14 mouse cellular contexts compared by ENCODE assay signal in the genomic region with DNA sequence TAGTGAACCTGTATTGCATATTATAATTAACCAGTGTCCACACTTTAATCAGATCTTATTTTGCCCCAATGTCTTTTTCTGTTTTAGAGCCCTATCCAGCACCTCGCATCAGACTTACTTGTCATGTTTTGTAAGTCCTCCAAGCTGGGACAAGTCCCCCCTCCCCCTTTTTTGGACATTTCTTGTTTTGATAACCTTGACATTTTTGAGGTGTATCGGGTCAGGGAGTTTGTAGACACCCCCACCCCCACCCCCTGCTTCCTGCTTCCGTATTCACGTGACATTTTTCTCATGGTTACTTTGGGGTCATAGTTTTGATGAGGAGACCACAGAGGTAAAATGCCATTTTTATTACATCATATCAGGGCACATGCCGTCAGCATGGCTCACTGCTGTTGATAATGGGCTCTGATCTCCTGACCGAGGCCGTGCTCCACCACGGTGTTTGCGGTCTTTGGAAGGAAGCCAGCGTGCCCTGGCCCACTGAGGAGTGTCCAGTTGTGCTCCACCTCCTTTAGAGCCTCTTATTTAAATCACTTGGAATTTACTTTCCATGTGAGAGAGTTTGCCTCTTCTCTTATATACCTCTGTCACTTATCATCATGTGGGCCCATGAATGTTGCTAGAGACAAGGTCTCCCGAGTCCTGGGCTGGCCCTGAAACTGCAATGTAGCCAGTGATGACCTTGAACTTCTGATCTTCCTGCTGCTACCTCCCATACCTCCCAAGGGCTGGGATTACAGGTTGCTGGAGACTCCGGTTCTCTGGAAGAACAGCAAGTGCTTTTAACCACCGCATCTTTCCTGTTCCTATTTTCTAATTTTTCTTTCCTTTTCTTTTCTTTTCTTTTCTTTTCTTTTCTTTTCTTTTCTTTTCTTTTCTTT. TPM values are rescaled to one million over a fixed set of nuclear protein-coding genes. Genes with fewer than 3 reads are reported as not detected.
A peak's percentile ranks its signal among the peaks of the same experiment; 100 is the strongest.
DNase-seq lines count a peak whose midpoint lies in the region; ATAC-seq and TF ChIP-seq lines count a peak whose summit lies in the region.
"Had no signal": no experiment of that assay in that cellular context is flagged by ENCODE, and none has a peak within 500 bp of the region (broad histone marks: within the 10 kb centered on the region; RNA-seq: fewer than 3 reads in every experiment).

No protein-coding gene starts in this region.

- peak overlapping the region; percentile 98 for H3K27ac ChIP-seq in heart, embryonic 10.5 days
- peak overlapping the region; percentile 69; the same call in 1 of the 2 replicates for H3K27ac ChIP-seq in midbrain, embryonic 10.5 days (replicated peaks)
- H3K27ac ChIP-seq in midbrain, postnatal 0 days (ENCODE audit: low read depth, low read length) = no peak overlapping the region
- peak overlapping the region; percentile 75 for H3K27ac ChIP-seq in heart, postnatal 0 days (ENCODE audit: low read depth)
- H3K27ac ChIP-seq: limb, embryonic 13.5 days had no signal

- WGBS in heart, embryonic 10.5 days = 57% methylated on average over 13 of the region's 13 CpGs
- 87% methylated on average over 13 of the region's 13 CpGs for WGBS in midbrain, embryonic 10.5 days
- 80% methylated on average over 13 of the region's 13 CpGs for WGBS in midbrain, postnatal 0 days
- 26% methylated on average over 13 of the region's 13 CpGs for WGBS in heart, postnatal 0 days

- no peak for TF ChIP-seq CTCF in midbrain, postnatal 0 days (IDR thresholded peaks at IDR 0.05)
- TF ChIP-seq CTCF in heart, postnatal 0 days (IDR thresholded peaks at IDR 0.05; ENCODE audit: low read depth) = no peak

- no peak for DNase-seq in heart, embryonic 10.5 days (ENCODE audit: low spot score)
- DNase-seq in heart, adult 18-20 months = no peak
- DNase-seq in midbrain, embryonic 10.5 days (ENCODE audit: low spot score) = no peak
- DNase-seq in midbrain, postnatal 0 days (ENCODE audit: low spot score) = no peak
- DNase-seq in heart, postnatal 0 days (ENCODE audit: low spot score) = no peak
- DNase-seq in testis, postnatal 14 days (ENCODE audit: low spot score) = peak; percentile 67
- no peak for DNase-seq in retina, embryonic 14.5 days (ENCODE audit: low spot score)
- DNase-seq in left cerebral cortex, adult 11 months (ENCODE audit: low spot score) = no peak
- DNase-seq: right cerebral cortex, adult 18-20 months; thymus, adult 18-20 months had no signal

- no peaks in the 10 kb centered on the region for H3K27me3 ChIP-seq in heart, embryonic 10.5 days (ENCODE audit: insufficient read depth, poor library complexity, severe bottlenecking)
- peaks cover 8% of the 10 kb centered on the region for H3K27me3 ChIP-seq in midbrain, embryonic 10.5 days (ENCODE audit: low read depth, poor library complexity, severe bottlenecking)
- H3K27me3 ChIP-seq in midbrain, postnatal 0 days (ENCODE audit: insufficient read depth, low read length) = no peaks in the 10 kb centered on the region
- H3K27me3 ChIP-seq in heart, postnatal 0 days (ENCODE audit: control insufficient read depth, insufficient read depth, low read length) = no peaks in the 10 kb centered on the region
- H3K27me3 ChIP-seq: limb, embryonic 13.5 days had no signal

- no peak overlapping the region for H3K4me2 ChIP-seq in midbrain, postnatal 0 days (ENCODE audit: low read depth, low read length, poor library complexity, severe bottlenecking)
- no peak overlapping the region for H3K4me2 ChIP-seq in heart, postnatal 0 days (ENCODE audit: low read depth, low read length)

- ATAC-seq in midbrain, postnatal 0 days (ENCODE audit: low FRiP score) = no peak
- no peak for ATAC-seq in heart, postnatal 0 days (ENCODE audit: insufficient read depth, low read depth)
- ATAC-seq: inflammation-experienced regulatory T-cells, adult 6 months had no signal

- peaks cover 56% of the 10 kb centered on the region for H3K4me1 ChIP-seq in heart, embryonic 10.5 days
- H3K4me1 ChIP-seq in midbrain, embryonic 10.5 days = peaks cover 46% of the 10 kb centered on the region
- H3K4me1 ChIP-seq in midbrain, postnatal 0 days (ENCODE audit: insufficient read depth, low read length) = peaks cover 22% of the 10 kb centered on the region
- peaks cover 23% of the 10 kb centered on the region for H3K4me1 ChIP-seq in heart, postnatal 0 days (ENCODE audit: control insufficient read depth, insufficient read depth)

- H3K9me3 ChIP-seq in heart, embryonic 10.5 days = no peaks in the 10 kb centered on the region
- H3K9me3 ChIP-seq in midbrain, embryonic 10.5 days (replicated peaks) = no peaks in the 10 kb centered on the region
- H3K9me3 ChIP-seq in midbrain, postnatal 0 days (ENCODE audit: low read length) = no peaks in the 10 kb centered on the region
- H3K9me3 ChIP-seq in heart, postnatal 0 days (replicated peaks; ENCODE audit: control insufficient read depth, low read length) = no peaks in the 10 kb centered on the region
- H3K9me3 ChIP-seq: G1E; limb, embryonic 13.5 days had no signal

- no peak overlapping the region for H3K4me3 ChIP-seq in heart, embryonic 10.5 days
- H3K4me3 ChIP-seq in midbrain, embryonic 10.5 days = no peak overlapping the region
- H3K4me3 ChIP-seq in midbrain, postnatal 0 days (ENCODE audit: low read depth, low read length) = no peak overlapping the region
- no peak overlapping the region for H3K4me3 ChIP-seq in heart, postnatal 0 days (ENCODE audit: low read depth, low read length)

- H3K36me3 ChIP-seq in heart, embryonic 10.5 days = no peaks in the 10 kb centered on the region
- no peaks in the 10 kb centered on the region for H3K36me3 ChIP-seq in midbrain, embryonic 10.5 days
- no peaks in the 10 kb centered on the region for H3K36me3 ChIP-seq in midbrain, postnatal 0 days (ENCODE audit: insufficient read depth, low read length)
- no peaks in the 10 kb centered on the region for H3K36me3 ChIP-seq in heart, postnatal 0 days (replicated peaks; ENCODE audit: control insufficient read depth, insufficient read depth, low read length)
- H3K36me3 ChIP-seq: G1E; limb, embryonic 13.5 days had no signal

- no peak for TF ChIP-seq EP300 in heart, postnatal 0 days (IDR thresholded peaks at IDR 0.05; ENCODE audit: low read depth)

- no peak overlapping the region for H3K9ac ChIP-seq in midbrain, postnatal 0 days (replicated peaks; ENCODE audit: low read length, poor library complexity, severe bottlenecking)
- no peak overlapping the region for H3K9ac ChIP-seq in heart, postnatal 0 days (replicated peaks; ENCODE audit: low read depth, low read length)

RNA-seq across cellular contexts. Expression of gene Bcar1, which starts 3.2 kb away (rescaled TPM):
- 53.2 and 54.4 TPM in 2 replicates for polyA plus RNA-seq in heart, embryonic 10.5 days (2016; fragmentation: Nextera tagmentation; extraction: Ambion mirVana)
- total RNA-seq in heart, adult 18-20 months (2021) = 10 to 100 TPM; 18.9 to 19.1 TPM
- 52.4 and 53.7 TPM in 2 replicates for polyA plus RNA-seq in midbrain, embryonic 10.5 days (2016; fragmentation: Nextera tagmentation; extraction: Ambion mirVana)
- 62.3 and 72.8 TPM in 2 replicates for total RNA-seq in midbrain, postnatal 0 days (2014; rRNA removed)
- 38.3 and 44.3 TPM in 2 replicates for polyA plus RNA-seq in midbrain, postnatal 0 days (2015; fragmentation: Nextera tagmentation; extraction: Ambion mirVana)
- total RNA-seq in heart, postnatal 0 days (2014; rRNA removed; ENCODE audit: low replicate concordance) = 53.2 and 81.5 TPM in 2 replicates
- 25.6 and 27.9 TPM in 2 replicates for polyA plus RNA-seq in heart, postnatal 0 days (2015; fragmentation: Nextera tagmentation; extraction: Ambion mirVana)

RNA-seq across cellular contexts. Expression of gene Ctrb1, which starts 56.0 kb away (rescaled TPM):
- polyA plus RNA-seq in heart, embryonic 10.5 days (2016; fragmentation: Nextera tagmentation; extraction: Ambion mirVana) = not detected in 2 replicates
- not detected for total RNA-seq in heart, adult 18-20 months (2021)
- not detected in 2 replicates for polyA plus RNA-seq in midbrain, embryonic 10.5 days (2016; fragmentation: Nextera tagmentation; extraction: Ambion mirVana)
- not detected in 2 replicates for total RNA-seq in midbrain, postnatal 0 days (2014; rRNA removed)
- not detected in 2 replicates for polyA plus RNA-seq in midbrain, postnatal 0 days (2015; fragmentation: Nextera tagmentation; extraction: Ambion mirVana)
- 0.62 and 3.4 TPM in 2 replicates for total RNA-seq in heart, postnatal 0 days (2014; rRNA removed; ENCODE audit: low replicate concordance)
- not detected in 2 replicates for polyA plus RNA-seq in heart, postnatal 0 days (2015; fragmentation: Nextera tagmentation; extraction: Ambion mirVana)
- total RNA-seq: G1E; megakaryocyte progenitor cell, adult 5-6 weeks had no signal
- polyA plus RNA-seq: G1E; inflammation-experienced regulatory T-cells, adult 6 months had no signal
